Mouse (Mus musculus) midbrain, embryonic 14.5 days (tissue): ENCODE measurements around the gene Gm45208. TPM values are rescaled to one million over a fixed set of nuclear protein-coding genes. Genes with fewer than 3 reads are reported as not detected.

Experiments
- ATAC-seq: fragments of 200-750 bp; cut with Nextera tagmentation; 2 replicates; pipeline ENCODE4 v1.8.0; 2017; ENCODE audit warnings: moderate number of reproducible peaks, moderate library complexity; ENCODE audit not compliant: low FRiP score, low TSS enrichment
- DNase-seq: peaks from one replicate; pipeline ENCODE4 v3.0.0-alpha.2; 2015
- H3K27ac ChIP-seq: fragments of 300-500 bp; sonication (generic); replicated peaks from 2 replicates; pipeline ENCODE4 v1.5.1; 2014; ENCODE audit warnings: mild to moderate bottlenecking, low read depth, low read length, moderate library complexity
- H3K27me3 ChIP-seq: fragments of 300-500 bp; sonication (generic); 2 replicates; pipeline ENCODE4 v1.6.1; 2014; ENCODE audit warnings: low read length, control low read depth, mixed read lengths; ENCODE audit not compliant: control insufficient read depth, insufficient read depth
- H3K36me3 ChIP-seq: fragments of 300-500 bp; sonication (generic); 2 replicates; pipeline ENCODE4 v1.6.1; 2014; ENCODE audit warnings: low read length, control low read depth; ENCODE audit not compliant: control insufficient read depth, insufficient read depth
- H3K4me1 ChIP-seq: fragments of 300-500 bp; sonication (generic); 2 replicates; pipeline ENCODE4 v1.6.1; 2014; ENCODE audit warnings: mild to moderate bottlenecking, antibody characterized with exemption, low read length, control low read depth; ENCODE audit not compliant: control insufficient read depth, insufficient read depth
- H3K4me2 ChIP-seq: fragments of 300-500 bp; sonication (generic); 2 replicates; pipeline ENCODE4 v1.6.1; 2014; ENCODE audit warnings: mild to moderate bottlenecking, low read length, moderate library complexity
- H3K4me3 ChIP-seq: fragments of 300-500 bp; sonication (generic); replicated peaks from 2 replicates; pipeline ENCODE4 v1.5.1; 2014; ENCODE audit warnings: low read depth, low read length
- H3K9ac ChIP-seq: fragments of 300-500 bp; sonication (generic); replicated peaks from 2 replicates; pipeline ENCODE4 v1.6.1; 2014; ENCODE audit warnings: mild to moderate bottlenecking, low read length, moderate library complexity
- H3K9me3 ChIP-seq: fragments of 300-500 bp; sonication (generic); 2 replicates; pipeline ENCODE4 v1.6.1; 2016; ENCODE audit warnings: low read length, control low read depth, mixed read lengths; ENCODE audit not compliant: control insufficient read depth
- WGBS: fragments of 180-500 bp; shearing (Covaris S2); extraction: QIAGEN DNeasy Blood & Tissue Kit; methylation state at CpG from one replicate; pipeline ENCODE4 v1.1.7; 2014; 5-methylcytosine and 5-hydroxymethylcytosine counted together
- polyA plus RNA-seq: library from polyadenylated mRNA; unstranded; fragments of >200 nt; fragmentation: Nextera tagmentation; extraction: Ambion mirVana; gene quantifications from 2 replicates; pipeline ENCODE4 v1.2.1, GENCODE M21; 2014

The Gm45208 gene
- polyA plus RNA-seq, 1 experiment from 2014 or later: not detected

DNA sequence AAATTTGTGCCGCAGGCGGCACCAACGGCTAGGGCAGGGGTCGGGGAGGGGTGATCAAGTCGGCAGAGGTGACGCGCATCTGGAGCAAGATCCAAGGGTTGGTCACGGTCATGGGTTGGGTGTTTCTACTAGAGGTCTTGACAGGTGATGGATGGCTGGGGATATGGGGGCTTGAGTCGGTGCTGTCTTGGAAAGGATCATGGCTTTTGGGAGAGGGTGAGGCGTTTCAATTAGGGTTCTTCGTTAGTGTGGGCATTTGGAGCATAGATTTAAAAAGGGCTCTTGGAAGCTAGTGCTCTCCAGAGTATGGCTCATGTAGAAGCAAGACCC is 202 bp downstream of the Gm45208 start:
- no peak for DNase-seq
- WGBS: 26% methylated on average over 11 of the region's 11 CpGs
- H3K36me3 ChIP-seq: peaks cover 13% of the 10 kb centered on the region
- H3K4me3 ChIP-seq: peak overlapping the region; percentile 47
- 0 out of 2 replicates have a peak, but pooled peaks cover 4% of the 10 kb centered on the region for H3K4me1 ChIP-seq
- H3K9ac ChIP-seq: peak overlapping the region; percentile 48
- no peaks in the 10 kb centered on the region for H3K27me3 ChIP-seq
- no peak; the same call in 1 of the 2 replicates for ATAC-seq
- peak overlapping the region; percentile 87; the same call in 1 of the 2 replicates for H3K27ac ChIP-seq
- peak overlapping the region; percentile 61 for H3K4me2 ChIP-seq
- H3K9me3 ChIP-seq: no peaks in the 10 kb centered on the region

- H3K4me3 ChIP-seq: peak overlapping the region; percentile 47
- DNase-seq (no peak), ATAC-seq (no peak)
- H3K36me3 ChIP-seq: peaks cover 13% of the 10 kb centered on the region
- no peaks in the 10 kb centered on the region for H3K9me3 ChIP-seq
- no peak overlapping the region for H3K27ac ChIP-seq
- H3K4me1 ChIP-seq: 0 out of 2 replicates have a peak, but pooled peaks cover 4% of the 10 kb centered on the region
- peak overlapping the region; percentile 48 for H3K9ac ChIP-seq
- 29% methylated on average over 4 of the region's 4 CpGs for WGBS
- H3K4me2 ChIP-seq: peak overlapping the region; percentile 61
- no peaks in the 10 kb centered on the region for H3K27me3 ChIP-seq
Observed at GRCm38 (mm10) chrX:7722691-7723090, 646 bp downstream of the Gm45208 start.

DNA sequence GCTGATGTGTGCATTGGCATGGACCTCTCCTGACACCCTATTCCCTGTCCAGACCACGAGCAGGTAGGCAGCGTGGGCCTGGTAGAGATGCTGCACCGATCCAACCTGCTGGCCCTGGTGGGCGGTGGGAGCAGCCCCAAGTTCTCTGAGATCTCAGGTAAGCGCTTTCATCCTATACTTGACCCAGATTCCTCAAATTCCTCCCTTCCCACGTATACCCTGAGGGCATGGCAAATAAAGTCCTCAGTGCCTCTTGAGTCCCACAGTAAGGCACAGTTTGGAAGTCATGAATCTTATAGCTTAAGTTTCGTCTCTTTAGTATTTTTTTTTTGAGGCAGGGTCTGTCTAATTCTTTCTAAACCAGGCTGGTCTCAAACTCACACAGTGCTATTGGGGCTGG is 2.1 kb downstream of the Gm45208 start:
- DNase-seq: no peak
- ATAC-seq: no peak
- Histone ChIP-seq H3K36me3 (peaks cover 13% of the 10 kb centered on the region), H3K27me3 (no peaks in the 10 kb centered on the region), H3K27ac (no peak overlapping the region), H3K9me3 (no peaks in the 10 kb centered on the region), H3K4me2 (no peak overlapping the region), H3K4me1 (peaks cover 5% of the 10 kb centered on the region; the same call in 1 of the 2 replicates), H3K9ac (no peak overlapping the region), H3K4me3 (no peak overlapping the region)
- WGBS: 85% methylated on average over 7 of the region's 7 CpGs

DNA sequence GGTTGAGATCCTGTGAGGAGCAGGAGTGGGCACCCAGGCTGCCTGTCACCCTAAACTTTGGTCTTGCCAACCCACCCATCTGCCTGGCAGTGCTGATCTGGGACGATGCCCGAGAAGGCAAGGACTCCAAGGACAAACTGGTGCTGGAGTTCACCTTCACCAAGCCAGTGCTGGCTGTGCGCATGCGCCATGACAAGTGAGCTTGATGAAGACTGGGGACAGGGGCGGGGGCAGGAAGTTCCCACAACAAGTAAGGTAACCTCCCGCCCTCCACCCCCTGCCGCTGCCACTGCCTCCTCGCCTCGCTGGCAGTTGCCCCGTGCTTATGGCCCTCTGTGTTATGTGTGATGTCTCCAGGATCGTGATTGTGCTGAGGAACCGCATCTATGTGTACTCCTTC is 3.8 kb downstream of the Gm45208 start:
- H3K27ac ChIP-seq: no peak overlapping the region
- ATAC-seq (no peak), DNase-seq (no peak)
- no peaks in the 10 kb centered on the region for H3K27me3 ChIP-seq
- H3K36me3 ChIP-seq: peaks cover 13% of the 10 kb centered on the region
- H3K4me1 ChIP-seq: peaks cover 9% of the 10 kb centered on the region; the same call in 1 of the 2 replicates
- no peak overlapping the region for H3K4me3 ChIP-seq
- H3K9me3 ChIP-seq: no peaks in the 10 kb centered on the region
- H3K9ac ChIP-seq: no peak overlapping the region
- H3K4me2 ChIP-seq: no peak overlapping the region
- 89% methylated on average over 12 of the region's 12 CpGs for WGBS

DNA sequence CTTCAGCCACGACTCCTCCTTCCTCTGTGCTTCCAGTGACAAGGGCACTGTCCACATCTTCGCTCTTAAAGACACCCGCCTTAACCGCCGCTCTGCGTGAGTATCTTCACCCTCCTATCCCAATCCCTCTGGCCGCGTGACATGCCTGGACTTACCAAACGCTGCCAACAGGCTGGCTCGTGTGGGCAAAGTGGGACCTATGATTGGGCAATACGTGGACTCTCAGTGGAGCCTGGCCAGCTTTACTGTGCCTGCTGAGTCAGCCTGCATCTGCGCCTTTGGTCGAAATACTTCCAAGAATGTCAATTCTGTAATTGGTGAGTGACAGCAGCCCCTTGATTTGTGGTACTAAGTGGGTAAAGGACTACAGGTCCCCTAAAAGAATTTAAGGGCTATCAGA is 5.1 kb downstream of the Gm45208 start:
- Histone ChIP-seq H3K9ac (no peak overlapping the region), H3K4me3 (no peak overlapping the region), H3K27me3 (no peaks in the 10 kb centered on the region), H3K27ac (no peak overlapping the region), H3K4me2 (no peak overlapping the region), H3K9me3 (no peaks in the 10 kb centered on the region), H3K36me3 (peaks cover 13% of the 10 kb centered on the region), H3K4me1 (peaks cover 9% of the 10 kb centered on the region; the same call in 1 of the 2 replicates)
- 93% methylated on average over 13 of the region's 13 CpGs for WGBS
- ATAC-seq (no peak), DNase-seq (no peak)

DNA sequence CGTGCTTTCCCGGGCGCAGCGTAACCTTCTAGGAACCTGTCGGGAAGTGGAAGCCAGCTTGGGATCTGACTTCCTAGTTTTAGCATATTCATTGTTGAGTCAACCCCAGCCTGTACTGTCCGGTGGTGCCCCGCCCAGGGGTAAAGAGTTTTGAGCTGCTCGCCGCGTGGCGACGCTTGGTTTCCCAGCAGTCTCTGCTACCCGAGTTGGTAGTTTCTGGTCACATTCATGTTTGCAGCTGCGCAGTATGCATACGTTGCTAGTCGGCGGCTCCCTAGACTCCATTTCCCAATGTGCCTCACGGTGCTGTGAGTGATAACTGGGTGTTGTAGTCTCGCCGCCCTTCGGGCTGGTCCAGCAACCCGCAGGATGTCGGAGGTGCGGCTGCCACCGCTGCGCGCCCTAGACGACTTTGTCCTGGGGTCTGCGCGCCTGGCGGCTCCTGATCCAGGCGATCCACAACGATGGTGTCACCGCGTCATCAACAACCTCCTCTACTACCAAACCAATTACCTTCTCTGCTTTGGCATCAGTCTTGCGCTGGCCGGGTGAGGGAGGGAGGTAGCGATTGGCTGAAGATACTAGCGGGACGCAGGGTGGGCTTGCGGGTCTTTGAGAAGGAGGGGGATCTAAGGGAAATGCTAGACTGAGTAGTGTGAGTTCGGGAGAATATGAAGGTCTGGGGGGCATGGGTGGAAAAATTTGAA is 6.3 kb downstream of the Gm45208 start, which contains the start of gene Praf2:
TSS of gene Praf2 (plus strand) at position 225 of the 707 bp plus-strand sequence.
- ATAC-seq: peak; percentile 92
- peak within 1 kb of the TSS; percentile 74 for H3K27ac ChIP-seq
- 14% methylated on average over 42 of the region's 42 CpGs for WGBS

DNA sequence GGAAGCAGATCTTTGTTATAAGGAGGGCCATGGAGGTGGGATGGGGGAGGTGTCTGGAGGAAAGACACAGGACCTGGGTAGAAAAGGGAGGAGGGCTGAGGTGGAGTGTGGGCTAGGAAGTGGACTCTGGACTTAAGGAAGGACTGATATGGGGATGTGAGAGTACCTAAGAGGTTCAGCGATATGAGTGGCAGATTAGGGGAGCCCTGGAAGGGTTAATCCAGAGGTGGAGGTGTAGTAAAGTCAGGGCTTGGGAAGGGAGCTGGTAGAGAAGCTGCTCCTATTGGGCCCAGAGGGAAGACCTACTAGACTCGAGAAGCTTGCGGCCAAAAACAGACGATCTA is 6.8 kb downstream of the Gm45208 start:
- Histone ChIP-seq H3K4me2 (peak overlapping the region; percentile 56), H3K4me3 (peak overlapping the region; percentile 44), H3K9ac (peak overlapping the region; percentile 49), H3K9me3 (no peaks in the 10 kb centered on the region), H3K4me1 (peaks cover 5% of the 10 kb centered on the region; the same call in 1 of the 2 replicates), H3K27ac (peak overlapping the region; percentile 74), H3K36me3 (peaks cover 16% of the 10 kb centered on the region), H3K27me3 (no peaks in the 10 kb centered on the region)
- WGBS: 30% methylated on average over 4 of the region's 4 CpGs
- no peak for ATAC-seq
- no peak for DNase-seq

More for the DNA sequence above, 6.3 kb downstream of the Gm45208 start, which contains the start of gene Praf2:
- peaks cover 5% of the 10 kb centered on the region; the same call in 1 of the 2 replicates for H3K4me1 ChIP-seq
- H3K9me3 ChIP-seq: no peaks in the 10 kb centered on the region
- no peaks in the 10 kb centered on the region for H3K27me3 ChIP-seq
- peak within 1 kb of the TSS; percentile 56 for H3K4me2 ChIP-seq
- peak; percentile 90 for DNase-seq
- peak within 1 kb of the TSS; percentile 49 for H3K9ac ChIP-seq
- H3K4me3 ChIP-seq: peak within 1 kb of the TSS; percentile 44
- H3K36me3 ChIP-seq: peaks cover 16% of the 10 kb centered on the region

- H3K9me3 ChIP-seq: no peaks in the 10 kb centered on the region
- no peak overlapping the region for H3K4me3 ChIP-seq
- peaks cover 5% of the 10 kb centered on the region; the same call in 1 of the 2 replicates for H3K4me1 ChIP-seq
- DNase-seq (peak; percentile 56), ATAC-seq (no peak)
- H3K4me2 ChIP-seq: no peak overlapping the region
- no peak overlapping the region for H3K27ac ChIP-seq
- WGBS: 31% methylated on average over 25 of the region's 26 CpGs
- H3K27me3 ChIP-seq: no peaks in the 10 kb centered on the region
- H3K36me3 ChIP-seq: peaks cover 12% of the 10 kb centered on the region
- no peak overlapping the region for H3K9ac ChIP-seq
Observed at GRCm38 (mm10) chrX:7733571-7734156, 11.6 kb downstream of the Gm45208 start.
